Mouse (Mus musculus): ENCODE measurements at regions not wholly inside any gene's neighbourhood (a gene's known extent, or its start where the extent isn't known, plus 50 kb on each side); places are given as distances from the start of the nearest gene placed in this dataset.

GRCm38 (mm10) chr13:53717582-53717981 lies 244.7 kb upstream of the Msx2 start:
- no peak for DNase-seq (ENCODE audit: low spot score in 2 of 2)

GRCm38 (mm10) chr13:53717086-53717485 lies 244.2 kb upstream of the Msx2 start:
- no peak for DNase-seq (ENCODE audit: low spot score in 2 of 2)

- no peak for DNase-seq (ENCODE audit: low spot score in 2 of 2)
These were observed 236.2 kb upstream of the Msx2 start for GRCm38 (mm10) chr13:53709062-53709461.

- no peak for DNase-seq (ENCODE audit: low spot score in 2 of 2)
These were observed 234.7 kb upstream of the Msx2 start for GRCm38 (mm10) chr13:53707548-53707947.

- no peak for DNase-seq (ENCODE audit: low spot score in 2 of 2)
These were observed 231.2 kb upstream of the Msx2 start for GRCm38 (mm10) chr13:53704104-53704503.

GRCm38 (mm10) chr13:53700236-53700635 lies 227.4 kb upstream of the Msx2 start:
- DNase-seq (ENCODE audit: low spot score in 2 of 2), result no peak

GRCm38 (mm10) chr13:53697954-53698353 lies 225.1 kb upstream of the Msx2 start:
- DNase-seq (ENCODE audit: low spot score in 2 of 2), result no peak

GRCm38 (mm10) chr13:53695385-53695784 lies 222.5 kb upstream of the Msx2 start:
- no peak for DNase-seq (ENCODE audit: low spot score in 2 of 2)

GRCm38 (mm10) chr13:53688934-53689333 lies 216.1 kb upstream of the Msx2 start:
- DNase-seq (ENCODE audit: low spot score in 2 of 2), result no peak

- peak; percentile 50 to 88 for DNase-seq (ENCODE audit: low spot score in 2 of 2)
These were observed 215.6 kb upstream of the Msx2 start for GRCm38 (mm10) chr13:53688489-53688888.

GRCm38 (mm10) chr13:53684498-53684897 lies 211.6 kb upstream of the Msx2 start:
- no peak for DNase-seq (ENCODE audit: low spot score in 2 of 2)

GRCm38 (mm10) chr13:53677187-53677586 lies 204.3 kb upstream of the Msx2 start:
- DNase-seq (ENCODE audit: low spot score in 2 of 2), result no peak

- DNase-seq (ENCODE audit: low spot score in 2 of 2), result no peak
These were observed 197.5 kb upstream of the Msx2 start for GRCm38 (mm10) chr13:53670361-53670760.

- no peak for DNase-seq (ENCODE audit: low spot score in 2 of 2)
These were observed 194.6 kb upstream of the Msx2 start for GRCm38 (mm10) chr13:53667518-53667917.

- DNase-seq (ENCODE audit: low spot score in 2 of 2), result no peak
These were observed 192.7 kb upstream of the Msx2 start for GRCm38 (mm10) chr13:53665592-53665991.

- DNase-seq (ENCODE audit: low spot score in 2 of 2), result peak; percentile 7 to 24
These were observed 191.9 kb upstream of the Msx2 start for GRCm38 (mm10) chr13:53664631-53665230.

- no peak for DNase-seq (ENCODE audit: low spot score in 2 of 2)
These were observed 180.0 kb upstream of the Msx2 start for GRCm38 (mm10) chr13:53652826-53653225.

GRCm38 (mm10) chr13:53648353-53648752 lies 175.5 kb upstream of the Msx2 start:
- no peak for DNase-seq (ENCODE audit: low spot score in 2 of 2)

- DNase-seq (ENCODE audit: low spot score in 2 of 2), result no peak
These were observed 169.7 kb upstream of the Msx2 start for GRCm38 (mm10) chr13:53642557-53642956.

GRCm38 (mm10) chr13:53639584-53639983 lies 166.7 kb upstream of the Msx2 start:
- DNase-seq (ENCODE audit: low spot score in 2 of 2), result no peak

- no peak for DNase-seq (ENCODE audit: low spot score in 2 of 2)
These were observed 166.2 kb upstream of the Msx2 start for GRCm38 (mm10) chr13:53639115-53639514.

GRCm38 (mm10) chr13:53636011-53636410 lies 163.1 kb upstream of the Msx2 start:
- DNase-seq (ENCODE audit: low spot score in 2 of 2), result no peak

- DNase-seq (ENCODE audit: low spot score in 2 of 2), result no peak
These were observed 161.8 kb upstream of the Msx2 start for GRCm38 (mm10) chr13:53634637-53635203.

- no peak for DNase-seq (ENCODE audit: low spot score in 2 of 2)
These were observed 125.2 kb upstream of the Msx2 start for GRCm38 (mm10) chr13:53598050-53598449.

Measured in layer of hippocampus, adult 8-10 months (tissue).